Mouse (Mus musculus) limb, embryonic 10.5 days (tissue): ENCODE results near the gene Gse1. TPM values are rescaled to one million over a fixed set of nuclear protein-coding genes. Genes with fewer than 3 reads are reported as not detected.
A peak's percentile ranks its signal among the peaks of the same experiment; 100 is the strongest.

Experiments
- DNase-seq: peaks from one replicate; pipeline ENCODE4 v3.0.0-alpha.2; 2017; ENCODE audit warnings: low spot score
- H3K27ac ChIP-seq: fragments of 300-500 bp; sonication (generic); 2 replicates; pipeline ENCODE4 v1.5.1; 2016; ENCODE audit warnings: mild to moderate bottlenecking
- H3K27me3 ChIP-seq: fragments of 300-500 bp; sonication (generic); 2 replicates; pipeline ENCODE4 v1.6.1; 2016; ENCODE audit warnings: low read depth, mild to moderate bottlenecking; ENCODE audit not compliant: poor library complexity, severe bottlenecking
- H3K36me3 ChIP-seq: fragments of 300-500 bp; sonication (generic); 2 replicates; pipeline ENCODE4 v1.6.1; 2016; ENCODE audit warnings: mild to moderate bottlenecking, moderate library complexity
- H3K4me1 ChIP-seq: fragments of 300-500 bp; sonication (generic); 2 replicates; pipeline ENCODE4 v1.6.1; 2016
- H3K4me3 ChIP-seq: fragments of 300-500 bp; sonication (generic); 2 replicates; pipeline ENCODE4 v1.5.1; 2016; ENCODE audit warnings: mild to moderate bottlenecking, moderate library complexity
- H3K9me3 ChIP-seq: fragments of 300-500 bp; sonication (generic); replicated peaks from 2 replicates; pipeline ENCODE4 v1.6.1; 2016; ENCODE audit warnings: mild to moderate bottlenecking
- WGBS: fragments of 180-500 bp; shearing (Covaris S2); methylation state at CpG from one replicate; pipeline ENCODE4 v1.1.7; 2016; 5-methylcytosine and 5-hydroxymethylcytosine counted together
- polyA plus RNA-seq: library from polyadenylated mRNA; unstranded; fragments of >200 nt; fragmentation: Nextera tagmentation; extraction: Ambion mirVana; gene quantifications from 2 replicates; pipeline ENCODE4 v1.2.1, GENCODE M21; 2016

Gse1 gene
- polyA plus RNA-seq, 1 experiment from 2014 or later, result 6.7 TPM

GRCm38 (mm10) chr8:120491166-120491793 is 263.0 kb downstream of the Gse1 start:
- peaks cover 16% of the 10 kb centered on the region for H3K27me3 ChIP-seq
- H3K4me1 ChIP-seq, result peaks cover 93% of the 10 kb centered on the region
- no peak overlapping the region; the same call in 1 of the 2 replicates for H3K27ac ChIP-seq
- DNase-seq, result no peak
- WGBS, result 65% methylated on average over 5 of the region's 5 CpGs
- H3K9me3 ChIP-seq, result no peaks in the 10 kb centered on the region
- no peaks in the 10 kb centered on the region for H3K36me3 ChIP-seq
- H3K4me3 ChIP-seq, result peak overlapping the region; percentile 74; the same call in 1 of the 2 replicates

- peaks cover 16% of the 10 kb centered on the region for H3K27me3 ChIP-seq
- peaks cover 93% of the 10 kb centered on the region for H3K4me1 ChIP-seq
- no peak for DNase-seq
- H3K36me3 ChIP-seq, result no peaks in the 10 kb centered on the region; the same call in 1 of the 2 replicates
- H3K27ac ChIP-seq, result peak overlapping the region; percentile 43; the same call in 1 of the 2 replicates
- H3K4me3 ChIP-seq, result peak overlapping the region; percentile 16; the same call in 1 of the 2 replicates
- WGBS, result 13% methylated on average over 14 of the region's 14 CpGs
- H3K9me3 ChIP-seq, result no peaks in the 10 kb centered on the region
Observed at GRCm38 (mm10) chr8:120492193-120492880, 264.1 kb downstream of the Gse1 start.

- 19% methylated on average over 4 of the region's 4 CpGs for WGBS
- H3K4me1 ChIP-seq, result peaks cover 93% of the 10 kb centered on the region
Observed at GRCm38 (mm10) chr8:120492881-120493220, 264.6 kb downstream of the Gse1 start.

GRCm38 (mm10) chr8:120493508-120494464 is 265.5 kb downstream of the Gse1 start:
- Histone ChIP-seq H3K4me3 (no peak overlapping the region), H3K4me1 (peaks cover 94% of the 10 kb centered on the region), H3K27ac (peak overlapping the region; percentile 43), H3K36me3 (no peaks in the 10 kb centered on the region; the same call in 1 of the 2 replicates), H3K9me3 (no peaks in the 10 kb centered on the region), H3K27me3 (peaks cover 16% of the 10 kb centered on the region)
- WGBS, result 54% methylated on average over 16 of the region's 16 CpGs
- DNase-seq, result no peak

More at GRCm38 (mm10) chr8:120492881-120493220, 264.6 kb downstream of the Gse1 start:
- Histone ChIP-seq H3K27me3 (peaks cover 16% of the 10 kb centered on the region), H3K4me3 (peak overlapping the region; percentile 16; the same call in 1 of the 2 replicates), H3K36me3 (no peaks in the 10 kb centered on the region; the same call in 1 of the 2 replicates), H3K27ac (peak overlapping the region; percentile 43; the same call in 1 of the 2 replicates), H3K9me3 (no peaks in the 10 kb centered on the region)
- DNase-seq, result no peak

- H3K27ac ChIP-seq, result peak overlapping the region; percentile 30; the same call in 1 of the 2 replicates
- no peaks in the 10 kb centered on the region; the same call in 1 of the 2 replicates for H3K36me3 ChIP-seq
- no peaks in the 10 kb centered on the region for H3K9me3 ChIP-seq
- H3K4me3 ChIP-seq, result no peak overlapping the region
- peaks cover 93% of the 10 kb centered on the region for H3K4me1 ChIP-seq
- WGBS, result 55% methylated on average over 15 of the region's 15 CpGs
- no peak for DNase-seq
- peaks cover 16% of the 10 kb centered on the region for H3K27me3 ChIP-seq
Observed at GRCm38 (mm10) chr8:120494903-120495302, 266.6 kb downstream of the Gse1 start.

GRCm38 (mm10) chr8:120495461-120495860 is 267.2 kb downstream of the Gse1 start:
- Histone ChIP-seq H3K4me1 (peaks cover 93% of the 10 kb centered on the region), H3K27me3 (peaks cover 15% of the 10 kb centered on the region), H3K9me3 (no peaks in the 10 kb centered on the region), H3K36me3 (no peaks in the 10 kb centered on the region; the same call in 1 of the 2 replicates), H3K27ac (no peak overlapping the region), H3K4me3 (no peak overlapping the region)
- 75% methylated on average over 5 of the region's 5 CpGs for WGBS
- DNase-seq, result no peak

GRCm38 (mm10) chr8:120496478-120496877 is 268.2 kb downstream of the Gse1 start:
- Histone ChIP-seq H3K4me1 (peaks cover 93% of the 10 kb centered on the region), H3K27me3 (peaks cover 16% of the 10 kb centered on the region; the same call in 1 of the 2 replicates), H3K36me3 (no peaks in the 10 kb centered on the region; the same call in 1 of the 2 replicates), H3K4me3 (no peak overlapping the region), H3K27ac (no peak overlapping the region), H3K9me3 (no peaks in the 10 kb centered on the region)
- WGBS, result 98% methylated on average over 15 of the region's 15 CpGs
- no peak for DNase-seq

GRCm38 (mm10) chr8:120497503-120497946 is 269.3 kb downstream of the Gse1 start:
- peaks cover 16% of the 10 kb centered on the region; the same call in 1 of the 2 replicates for H3K27me3 ChIP-seq
- H3K9me3 ChIP-seq, result no peaks in the 10 kb centered on the region
- peaks cover 93% of the 10 kb centered on the region for H3K4me1 ChIP-seq
- peak overlapping the region; percentile 51 for H3K27ac ChIP-seq
- WGBS, result 7% methylated on average over 11 of the region's 11 CpGs
- H3K36me3 ChIP-seq, result no peaks in the 10 kb centered on the region; the same call in 1 of the 2 replicates
- H3K4me3 ChIP-seq, result 0 out of 2 replicates have a peak overlapping the region, but pooled peaks have one; percentile 12
- DNase-seq, result no peak

GRCm38 (mm10) chr8:120498349-120498831 is 270.1 kb downstream of the Gse1 start:
- WGBS, result 15% methylated on average over 4 of the region's 4 CpGs
- H3K27ac ChIP-seq, result peak overlapping the region; percentile 51
- H3K36me3 ChIP-seq, result no peaks in the 10 kb centered on the region; the same call in 1 of the 2 replicates
- H3K4me1 ChIP-seq, result peaks cover 93% of the 10 kb centered on the region
- H3K9me3 ChIP-seq, result no peaks in the 10 kb centered on the region
- peaks cover 16% of the 10 kb centered on the region; the same call in 1 of the 2 replicates for H3K27me3 ChIP-seq
- peak overlapping the region; percentile 19; the same call in 1 of the 2 replicates for H3K4me3 ChIP-seq
- DNase-seq, result no peak

GRCm38 (mm10) chr8:120498926-120499605 is 270.8 kb downstream of the Gse1 start:
- DNase-seq, result no peak
- H3K4me3 ChIP-seq, result peak overlapping the region; percentile 19; the same call in 1 of the 2 replicates

GRCm38 (mm10) chr8:120500701-120501261 is 272.5 kb downstream of the Gse1 start:
- Histone ChIP-seq H3K4me1 (peaks cover 94% of the 10 kb centered on the region), H3K27ac (peak overlapping the region; percentile 31; the same call in 1 of the 2 replicates), H3K36me3 (no peaks in the 10 kb centered on the region; the same call in 1 of the 2 replicates), H3K9me3 (no peaks in the 10 kb centered on the region), H3K27me3 (peaks cover 16% of the 10 kb centered on the region; the same call in 1 of the 2 replicates), H3K4me3 (no peak overlapping the region)
- DNase-seq, result no peak
- WGBS, result 79% methylated on average over 8 of the region's 8 CpGs

More at GRCm38 (mm10) chr8:120498926-120499605, 270.8 kb downstream of the Gse1 start:
- H3K27me3 ChIP-seq, result peaks cover 16% of the 10 kb centered on the region; the same call in 1 of the 2 replicates
- WGBS, result 11% methylated on average over 9 of the region's 9 CpGs
- no peaks in the 10 kb centered on the region for H3K9me3 ChIP-seq
- H3K4me1 ChIP-seq, result peaks cover 93% of the 10 kb centered on the region
- H3K27ac ChIP-seq, result peak overlapping the region; percentile 51; the same call in 1 of the 2 replicates
- H3K36me3 ChIP-seq, result no peaks in the 10 kb centered on the region; the same call in 1 of the 2 replicates
